Mouse (Mus musculus): Measurements from ENCODE around the gene Shisa8.

DNA sequence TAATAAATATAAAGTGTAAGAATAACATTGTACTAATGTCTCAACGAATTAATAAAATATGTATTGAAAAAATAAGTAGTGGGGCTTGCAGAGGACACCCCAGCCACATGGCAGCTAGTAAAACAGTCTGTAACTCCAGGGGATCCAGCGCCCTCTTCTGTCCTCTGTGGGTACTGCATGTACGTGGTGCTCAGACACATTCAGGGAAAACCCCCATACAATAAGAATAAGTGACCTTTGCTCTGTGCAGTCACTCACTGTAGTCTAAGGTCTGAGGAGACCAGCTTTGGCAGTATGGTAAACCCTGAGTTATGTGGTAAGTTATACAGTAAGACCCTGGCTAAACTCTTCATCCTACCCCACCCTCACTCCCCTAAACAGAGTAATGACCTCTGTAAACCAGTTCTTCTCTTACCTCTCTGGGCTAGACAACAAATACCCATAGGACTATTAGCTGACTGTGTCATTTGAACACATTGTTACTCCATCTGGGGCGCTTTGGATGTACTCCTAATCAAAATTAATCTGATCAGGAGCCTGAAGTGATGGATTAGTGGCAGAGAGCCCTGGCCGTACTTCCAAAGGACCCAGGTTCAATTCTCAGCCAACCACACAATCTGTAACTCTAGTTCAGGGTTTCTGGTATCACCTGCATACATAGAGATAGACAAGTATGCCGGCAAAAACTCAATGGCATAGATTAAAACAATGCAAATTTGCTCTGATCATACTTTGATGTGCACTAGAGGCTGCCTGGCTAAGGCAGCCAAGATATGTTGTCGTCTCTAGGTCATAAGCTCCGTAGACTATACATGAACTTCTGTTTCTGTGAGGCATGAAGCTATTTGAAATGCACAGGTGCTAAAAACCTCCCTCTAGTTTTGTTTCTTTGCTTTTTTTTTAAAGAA, 47.0 kb downstream of the Shisa8 start:
- TF ChIP-seq CTCF (IDR thresholded peaks at IDR 0.05; ENCODE audit: low read depth) = peak; percentile 97
- TF ChIP-seq EP300 (IDR thresholded peaks at IDR 0.05; ENCODE audit: low read depth) = no peak; the same call in 1 of the 2 replicates

All from liver, postnatal 0 days (tissue).